In genomic region chr3:145899832-145900231, GRCm38 (mm10) we compare ENCODE assay signal across 12 mouse cellular contexts. TPM values are rescaled to one million over a fixed set of nuclear protein-coding genes. Genes with fewer than 3 reads are reported as not detected.
A peak's percentile ranks its signal among the peaks of the same experiment; 100 is the strongest.
DNase-seq lines count a peak whose midpoint lies in the region; ATAC-seq lines count a peak whose summit lies in the region.
"Had no signal": no experiment of that assay in that cellular context is flagged by ENCODE, and none has a peak within 500 bp of the region (broad histone marks: within the 10 kb centered on the region; RNA-seq: fewer than 3 reads in every experiment).

No protein-coding gene starts in this region.

- H3K27me3 ChIP-seq in hindbrain, embryonic 14.5 days (ENCODE audit: control insufficient read depth, insufficient read depth, low read length), result no peaks in the 10 kb centered on the region
- no peaks in the 10 kb centered on the region for H3K27me3 ChIP-seq in hindbrain, embryonic 12.5 days
- no peaks in the 10 kb centered on the region for H3K27me3 ChIP-seq in heart, embryonic 15.5 days
- H3K27me3 ChIP-seq: CH12.LX; liver, embryonic 13.5 days had no signal

- ATAC-seq in hindbrain, embryonic 14.5 days (ENCODE audit: low FRiP score), result 0 out of 2 replicates have a peak, but pooled peaks have one; percentile 17
- no peak for ATAC-seq in hindbrain, embryonic 12.5 days (ENCODE audit: low FRiP score)
- ATAC-seq in heart, embryonic 15.5 days (replicated peaks; ENCODE audit: insufficient number of reproducible peaks, insufficient read depth, low FRiP score, low read depth), result peak; percentile 60
- no peak for ATAC-seq in monocyte, adult 5-6 weeks (replicated peaks; ENCODE audit: insufficient number of reproducible peaks, low FRiP score, low TSS enrichment, poor library complexity, severe bottlenecking)
- ATAC-seq: intestine, postnatal 0 days had no signal

- 71% methylated on average over 8 of the region's 8 CpGs for WGBS in hindbrain, embryonic 14.5 days
- WGBS in hindbrain, embryonic 12.5 days, result 90% methylated on average over 8 of the region's 8 CpGs
- WGBS in heart, embryonic 15.5 days, result 40% methylated on average over 8 of the region's 8 CpGs

- H3K4me2 ChIP-seq in hindbrain, embryonic 14.5 days (replicated peaks), result no peak overlapping the region
- no peak overlapping the region for H3K4me2 ChIP-seq in hindbrain, embryonic 12.5 days (replicated peaks)
- H3K4me2 ChIP-seq in heart, embryonic 15.5 days, result no peak overlapping the region
- H3K4me2 ChIP-seq: liver, embryonic 13.5 days had no signal

- H3K9ac ChIP-seq in hindbrain, embryonic 14.5 days, result no peak overlapping the region
- no peak overlapping the region for H3K9ac ChIP-seq in hindbrain, embryonic 12.5 days
- no peak overlapping the region for H3K9ac ChIP-seq in heart, embryonic 15.5 days
- H3K9ac ChIP-seq: liver, embryonic 13.5 days had no signal

- H3K36me3 ChIP-seq in hindbrain, embryonic 14.5 days (replicated peaks; ENCODE audit: control insufficient read depth, insufficient read depth), result peaks cover 4% of the 10 kb centered on the region; the same call in 1 of the 2 replicates
- H3K36me3 ChIP-seq in hindbrain, embryonic 12.5 days, result 0 out of 2 replicates have a peak, but pooled peaks cover 4% of the 10 kb centered on the region
- no peaks in the 10 kb centered on the region for H3K36me3 ChIP-seq in heart, embryonic 15.5 days
- H3K36me3 ChIP-seq: liver, embryonic 13.5 days had no signal

- no peak for DNase-seq in hindbrain, embryonic 14.5 days (ENCODE audit: low spot score)
- DNase-seq in 3T3-L1 (ENCODE audit: low read depth, low spot score), result peak; percentile 34
- no peak for DNase-seq in T-cell, adult 2 months (ENCODE audit: low spot score)
- DNase-seq: layer of hippocampus, postnatal 36 days; liver, embryonic 13.5 days; lung, postnatal 4 days had no signal

- H3K27ac ChIP-seq in hindbrain, embryonic 14.5 days, result no peak overlapping the region
- H3K27ac ChIP-seq in hindbrain, embryonic 12.5 days, result no peak overlapping the region
- peak overlapping the region; percentile 51; the same call in 1 of the 2 replicates for H3K27ac ChIP-seq in brown adipose tissue, adult 24 weeks (replicated peaks; ENCODE audit: low read depth, low read length)
- H3K27ac ChIP-seq in heart, embryonic 15.5 days, result peak overlapping the region; percentile 83
- H3K27ac ChIP-seq: liver, embryonic 13.5 days had no signal

- H3K4me3 ChIP-seq in hindbrain, embryonic 14.5 days (replicated peaks; ENCODE audit: low read length), result no peak overlapping the region
- H3K4me3 ChIP-seq in hindbrain, embryonic 12.5 days, result no peak overlapping the region
- H3K4me3 ChIP-seq in brown adipose tissue, adult 24 weeks (ENCODE audit: insufficient read depth, low read depth, low read length), result no peak overlapping the region
- H3K4me3 ChIP-seq in heart, embryonic 15.5 days, result no peak overlapping the region
- H3K4me3 ChIP-seq: liver, embryonic 13.5 days had no signal

- H3K9me3 ChIP-seq in hindbrain, embryonic 14.5 days (ENCODE audit: control insufficient read depth, low read length), result no peaks in the 10 kb centered on the region
- no peaks in the 10 kb centered on the region for H3K9me3 ChIP-seq in hindbrain, embryonic 12.5 days (replicated peaks)
- no peaks in the 10 kb centered on the region for H3K9me3 ChIP-seq in heart, embryonic 15.5 days (replicated peaks)
- H3K9me3 ChIP-seq: liver, embryonic 13.5 days had no signal

- H3K4me1 ChIP-seq in hindbrain, embryonic 14.5 days (replicated peaks; ENCODE audit: control insufficient read depth, insufficient read depth, low read length), result no peaks in the 10 kb centered on the region
- no peaks in the 10 kb centered on the region for H3K4me1 ChIP-seq in hindbrain, embryonic 12.5 days
- 0 out of 2 replicates have a peak, but pooled peaks cover 6% of the 10 kb centered on the region for H3K4me1 ChIP-seq in brown adipose tissue, adult 24 weeks (ENCODE audit: control insufficient read depth, insufficient read depth, insufficient read length, low read length)
- H3K4me1 ChIP-seq in heart, embryonic 15.5 days (replicated peaks), result peaks cover 40% of the 10 kb centered on the region
- H3K4me1 ChIP-seq: liver, embryonic 13.5 days had no signal

RNA-seq across cellular contexts. Expression of gene Bcl10, which starts 22.8 kb away (rescaled TPM):
- 37.9 and 39.9 TPM in 2 replicates for polyA plus RNA-seq in hindbrain, embryonic 14.5 days (2014; fragmentation: Nextera tagmentation; extraction: Ambion mirVana)
- polyA plus RNA-seq in hindbrain, embryonic 12.5 days (2016; fragmentation: Nextera tagmentation; extraction: Ambion mirVana), result 52.0 and 52.5 TPM in 2 replicates
- polyA plus RNA-seq in brown adipose tissue, adult 24 weeks (2012; ENCODE audit: insufficient read depth, insufficient read length, missing spikeins), result 14.5 and 17.8 TPM in 2 replicates
- 38.2 and 38.5 TPM in 2 replicates for polyA plus RNA-seq in heart, embryonic 15.5 days (2015; fragmentation: Nextera tagmentation; extraction: Ambion mirVana)
- total RNA-seq in monocyte, adult 5-6 weeks (2017), result 122 to 137 TPM (median 132 TPM) in 3 replicates

RNA-seq across cellular contexts. Expression of gene 2410004B18Rik, which starts 38.0 kb away (rescaled TPM):
- polyA plus RNA-seq in hindbrain, embryonic 14.5 days (2014; fragmentation: Nextera tagmentation; extraction: Ambion mirVana), result 79.7 and 86.5 TPM in 2 replicates
- 61.4 and 64.3 TPM in 2 replicates for polyA plus RNA-seq in hindbrain, embryonic 12.5 days (2016; fragmentation: Nextera tagmentation; extraction: Ambion mirVana)
- polyA plus RNA-seq in brown adipose tissue, adult 24 weeks (2012; ENCODE audit: insufficient read depth, insufficient read length, missing spikeins), result 18.1 and 19.4 TPM in 2 replicates
- polyA plus RNA-seq in heart, embryonic 15.5 days (2015; fragmentation: Nextera tagmentation; extraction: Ambion mirVana), result 39.3 and 45.4 TPM in 2 replicates
- 24.4 to 36.0 TPM (median 25.5 TPM) in 3 replicates for total RNA-seq in monocyte, adult 5-6 weeks (2017)

Comparison
In these comparisons a context has a peak if more than half of its experiments do, and no peak if none do; other contexts are left out.
1. ATAC-seq: peak in hindbrain, embryonic 14.5 days (single experiment) and heart, embryonic 15.5 days (single experiment); none in hindbrain, embryonic 12.5 days (single experiment) and monocyte, adult 5-6 weeks (single experiment).
2. H3K27ac ChIP-seq: peak in brown adipose tissue, adult 24 weeks (single experiment) and heart, embryonic 15.5 days (single experiment); none in hindbrain, embryonic 14.5 days (single experiment) and hindbrain, embryonic 12.5 days (single experiment).